Mouse (Mus musculus) heart, postnatal 4 days (tissue): ENCODE data around the gene Slc17a1. TPM values are rescaled to one million over a fixed set of nuclear protein-coding genes. Genes with fewer than 3 reads are reported as not detected.

ENCODE experiments used
- DNase-seq: peaks from one replicate; pipeline ENCODE4 v3.0.0; 2021
- total RNA-seq, 2 experiments: library from RNA; stranded (reverse); gene quantifications; 2 replicates each; pipeline ENCODE4 v1.2.3; 2021

Gene Slc17a1
- total RNA-seq, 2 experiments from 2014 or later: not detected

DNA sequence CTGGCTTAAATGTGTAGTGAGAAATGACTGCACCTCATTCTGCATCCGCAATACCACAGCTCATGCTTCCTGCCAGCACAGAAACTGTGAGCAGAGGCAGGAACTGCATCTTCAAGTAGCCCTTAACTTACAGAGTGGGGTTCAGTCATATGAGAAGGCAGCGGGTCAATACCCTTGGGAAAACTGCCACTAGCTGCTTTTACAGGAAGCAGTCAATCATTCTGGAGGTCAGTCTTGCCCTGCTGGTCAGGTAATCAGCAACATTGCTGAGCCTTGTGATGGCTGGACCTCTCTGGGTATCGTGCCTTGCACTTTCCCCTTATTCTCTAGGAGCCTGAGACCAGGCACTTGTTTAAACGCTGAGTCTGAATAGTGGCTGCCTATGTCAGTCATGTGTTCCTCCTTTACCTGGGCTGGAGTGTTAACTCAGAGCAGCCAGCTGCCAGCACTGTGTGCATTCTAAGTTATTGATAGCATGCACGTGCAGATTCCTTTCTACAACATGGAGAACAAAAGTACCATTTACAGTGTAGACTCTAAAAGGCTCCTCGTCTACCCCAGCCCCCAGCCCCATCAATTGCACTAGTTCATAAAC is 21.6 kb downstream of the Slc17a1 start:
- DNase-seq: no peak

DNA sequence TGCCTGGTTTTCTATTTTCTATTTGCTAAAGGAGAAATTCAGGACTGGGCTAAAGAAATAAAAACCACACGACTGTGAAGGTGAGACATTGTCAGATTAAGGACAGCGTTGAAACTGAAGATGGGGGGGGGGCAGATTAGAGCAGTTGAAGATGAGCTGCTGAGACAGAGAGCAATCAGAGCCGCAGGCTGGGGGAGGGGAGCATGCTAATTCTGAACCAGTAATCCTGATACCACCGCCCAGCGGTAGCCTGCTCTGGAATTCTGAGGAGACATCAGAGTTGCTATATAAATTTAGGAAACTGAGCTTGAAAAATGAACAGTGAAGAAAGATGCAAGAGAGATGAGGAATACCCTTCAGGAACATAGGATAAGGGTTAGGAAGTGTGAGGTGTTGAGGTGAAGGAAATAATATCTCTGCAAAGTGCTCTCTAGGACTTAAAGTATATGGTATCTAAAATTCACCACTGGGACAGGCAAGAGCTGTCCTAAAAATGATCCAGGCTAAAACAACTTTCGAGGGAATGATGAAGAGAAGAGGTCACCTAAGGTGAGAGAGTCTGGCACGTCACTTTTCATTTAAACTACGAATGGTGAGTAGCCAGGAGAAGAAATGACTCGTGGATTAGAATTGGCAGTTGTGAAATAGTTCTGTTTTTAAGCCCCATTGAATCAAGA is 25.2 kb downstream of the Slc17a1 start:
- no peak for DNase-seq

DNA sequence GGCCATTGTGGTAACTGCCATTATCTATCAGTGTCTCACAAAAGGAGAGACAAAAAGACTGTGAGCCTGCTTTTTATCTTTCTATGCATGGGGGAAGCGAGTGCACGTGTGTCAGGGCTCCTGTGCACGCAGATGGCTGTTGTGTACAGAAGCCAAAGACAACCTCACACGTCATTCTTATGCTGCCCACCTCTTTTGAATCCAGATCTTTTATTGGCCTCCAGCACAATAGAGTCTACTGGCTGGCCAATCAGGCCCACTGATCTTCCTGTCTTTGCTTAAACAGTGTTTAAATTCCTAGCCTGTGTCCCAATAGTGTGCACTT is 25.7 kb downstream of the Slc17a1 start:
- DNase-seq: no peak

DNA sequence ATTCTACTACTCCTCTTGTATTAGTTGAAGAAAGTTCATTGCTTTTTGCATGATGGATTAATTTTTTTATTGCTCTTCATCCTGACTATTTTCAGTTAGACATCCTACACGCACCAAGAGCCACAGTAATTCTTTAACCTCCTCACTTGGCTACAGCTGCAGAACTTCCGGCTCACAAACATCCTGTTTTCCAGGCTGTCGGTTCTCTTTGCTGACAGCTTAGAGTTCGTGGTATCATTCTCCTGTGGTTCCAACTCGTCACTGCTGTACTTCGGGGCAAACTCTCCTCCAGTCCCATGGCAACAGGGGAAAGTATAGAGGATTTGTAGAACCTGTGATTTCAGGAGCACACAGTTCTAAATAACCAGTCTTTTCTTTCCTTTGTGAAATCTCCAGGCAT is 30.7 kb downstream of the Slc17a1 start:
- DNase-seq: no peak

DNA sequence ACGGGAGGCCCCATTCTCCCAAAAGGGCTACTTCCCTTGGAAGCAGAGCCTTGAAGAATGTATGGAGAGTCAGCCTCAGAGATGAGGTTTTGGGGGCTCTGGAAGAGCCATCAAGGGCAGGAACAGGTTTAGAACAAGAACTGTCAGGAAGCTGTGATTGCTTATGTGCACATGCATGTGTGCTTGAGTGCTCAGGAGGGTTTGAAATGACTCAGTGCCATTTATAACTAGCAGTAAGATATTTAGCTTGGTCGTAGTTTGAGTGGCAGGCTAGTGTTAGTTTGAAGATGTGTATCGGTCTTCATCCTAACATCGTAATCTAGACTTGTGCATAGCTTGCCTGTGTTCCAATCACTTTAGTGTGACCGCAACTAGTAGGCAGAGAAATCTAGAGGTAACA is 39.4 kb downstream of the Slc17a1 start:
- no peak for DNase-seq

DNA sequence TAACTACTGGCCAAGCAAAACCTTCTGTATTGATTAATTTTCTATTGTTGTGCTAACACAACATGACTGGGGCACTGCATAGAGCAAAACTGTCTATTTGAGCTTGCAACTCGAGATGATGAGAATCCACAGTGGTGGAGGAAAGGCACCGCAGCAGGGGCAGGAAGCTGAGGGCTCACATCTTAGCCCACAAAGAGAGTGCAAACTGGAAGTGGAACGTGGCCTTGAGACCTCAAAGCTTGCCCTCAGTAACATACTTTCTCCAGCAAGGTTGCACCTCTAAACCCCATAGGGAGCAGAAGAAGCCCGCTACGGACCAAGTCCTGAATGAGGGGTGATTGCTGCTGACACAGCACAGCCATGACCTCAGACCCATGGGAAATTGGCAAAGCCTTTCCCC is 42.6 kb downstream of the Slc17a1 start:
- DNase-seq: no peak

DNA sequence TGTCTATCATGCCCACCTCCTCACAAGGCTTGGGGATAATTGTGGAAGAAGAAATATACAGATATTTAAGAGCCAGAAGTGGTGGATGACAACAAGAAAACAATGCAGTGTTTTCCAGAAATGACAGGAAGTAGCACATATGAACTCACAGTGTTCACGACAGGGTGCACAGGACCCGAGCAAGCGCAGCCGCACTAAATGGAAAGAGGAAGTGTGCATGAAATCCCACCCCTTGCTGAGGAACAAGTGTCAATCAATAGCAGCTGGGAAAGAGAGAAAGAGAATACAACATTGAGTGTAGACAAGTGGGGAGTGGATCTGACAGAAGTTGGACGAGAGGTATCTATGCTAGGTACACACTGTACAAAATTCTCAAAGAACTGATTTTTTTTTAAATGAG is 43.8 kb downstream of the Slc17a1 start:
- DNase-seq: no peak

DNA sequence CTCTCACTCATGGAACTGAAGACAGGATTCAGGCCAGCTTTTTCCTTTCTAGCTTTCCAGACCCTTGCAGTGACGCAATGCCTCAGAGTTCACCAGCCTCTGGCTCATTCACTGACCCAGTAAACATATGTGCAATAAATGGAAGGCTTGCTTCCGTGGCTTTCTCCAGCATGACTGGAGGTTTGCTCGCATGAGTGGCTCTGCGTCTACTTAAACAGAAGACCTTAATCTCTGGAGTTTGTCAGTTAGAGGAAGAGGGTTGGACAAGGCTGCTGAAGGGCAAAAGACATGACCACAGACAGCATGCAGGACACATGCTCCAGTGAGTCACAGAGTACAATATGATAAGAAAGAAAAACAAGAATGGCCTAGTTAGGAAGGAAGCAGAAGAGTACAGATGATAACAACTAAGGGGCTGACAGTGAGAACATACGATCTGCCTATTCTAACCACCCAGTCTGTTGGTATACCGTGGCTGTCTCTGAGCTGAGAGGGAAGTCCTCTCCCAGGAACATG is 46.3 kb downstream of the Slc17a1 start:
- no peak for DNase-seq

DNA sequence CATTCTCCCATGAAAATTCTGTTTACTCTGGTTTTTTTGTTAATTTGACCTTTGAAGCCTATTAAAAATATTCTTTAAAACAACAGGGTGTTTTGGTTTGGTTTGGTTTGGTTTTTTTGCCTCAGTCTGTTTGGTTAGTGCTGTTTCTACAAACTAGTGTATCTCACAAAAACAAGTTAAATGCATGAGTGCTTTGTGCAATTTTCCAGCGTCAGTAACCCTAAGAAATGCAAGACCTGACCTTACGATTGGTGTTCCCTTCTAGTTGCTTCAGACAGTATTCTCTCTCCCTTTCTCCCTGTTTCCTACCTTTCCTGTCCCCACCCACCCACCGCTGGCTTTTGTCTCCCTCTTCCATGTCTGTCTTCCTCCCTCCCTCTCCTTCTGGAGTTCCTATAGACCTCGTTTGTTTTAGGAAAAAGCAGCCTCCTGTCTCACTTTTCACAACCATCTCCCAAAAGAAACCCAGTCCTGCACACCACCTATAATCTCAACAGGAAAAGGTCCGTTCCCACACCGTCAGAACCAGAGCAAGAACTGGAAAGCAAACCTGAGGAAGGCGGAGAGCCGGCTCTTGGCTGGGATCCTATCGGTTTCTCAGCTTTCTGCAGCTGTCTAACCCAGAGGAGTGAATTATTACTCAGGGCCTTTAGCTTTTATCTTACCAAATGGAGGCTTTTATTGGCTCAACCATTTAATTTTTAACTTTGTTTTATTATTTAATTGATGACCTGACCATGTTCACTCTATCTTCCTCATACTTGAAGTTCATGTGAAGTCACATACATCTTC is 47.0 kb downstream of the Slc17a1 start, which contains the start of gene Slc17a4:
Slc17a4 (minus strand) TSS at position 634 of the 792 bp plus-strand sequence.
- DNase-seq: no peak

DNA sequence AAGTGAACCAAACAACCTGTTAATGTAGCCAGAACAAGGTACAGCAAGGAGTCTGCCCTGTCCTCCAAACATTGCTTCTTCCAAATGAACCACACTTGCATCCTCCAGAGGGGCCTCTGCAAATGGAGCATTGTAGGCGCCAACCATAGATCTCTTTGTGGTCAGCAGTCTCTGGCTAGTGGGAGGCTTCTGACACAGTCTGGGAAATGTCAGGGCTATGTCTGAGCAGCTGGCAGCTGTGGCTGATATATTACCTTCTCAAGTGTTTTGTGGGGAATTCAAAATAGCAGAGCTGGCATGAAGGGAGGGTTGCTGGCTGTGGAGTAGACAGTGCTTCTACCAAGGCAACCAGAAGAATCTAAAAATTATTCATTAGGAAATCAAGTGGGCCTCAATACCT is 48.6 kb downstream of the Slc17a1 start:
- no peak for DNase-seq

DNA sequence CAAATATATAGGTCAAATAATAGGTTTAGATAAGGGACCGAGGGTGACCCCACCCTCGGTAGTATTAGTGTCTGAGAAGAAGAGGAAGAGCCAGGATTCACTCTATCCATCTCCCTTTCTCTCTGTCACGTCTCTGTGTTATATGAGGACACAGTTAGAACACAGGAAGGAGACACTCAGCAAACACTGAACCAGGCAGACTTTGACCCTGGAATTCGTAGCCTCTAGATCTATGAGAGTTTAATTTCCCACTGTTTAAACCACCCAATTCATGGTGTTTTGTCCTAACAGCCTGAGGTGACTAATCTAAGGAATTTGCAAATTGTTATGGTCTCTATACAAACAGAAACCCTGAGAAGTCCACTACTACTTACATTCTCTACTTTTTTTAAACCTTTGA is 50.1 kb downstream of the Slc17a1 start:
- DNase-seq: no peak

DNA sequence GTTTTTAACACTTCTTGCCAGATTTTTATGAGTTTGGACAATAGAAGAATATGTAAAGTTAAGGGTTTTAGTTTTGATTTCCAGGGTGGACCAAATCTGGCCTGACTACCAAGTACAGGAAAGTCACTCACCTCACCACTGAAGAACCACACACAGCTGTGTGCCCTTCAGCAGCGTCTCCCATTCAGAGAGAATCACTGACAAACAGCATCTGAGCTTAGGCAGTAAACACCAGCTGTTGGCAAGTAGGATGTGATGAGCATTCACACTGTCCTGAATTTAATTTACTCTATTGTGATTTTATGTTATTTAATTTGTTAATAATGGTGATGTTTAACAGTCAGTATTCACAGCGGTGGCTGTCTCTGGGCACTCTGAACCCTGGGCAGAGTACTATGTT is 58.2 kb downstream of the Slc17a1 start:
- DNase-seq: no peak

DNA sequence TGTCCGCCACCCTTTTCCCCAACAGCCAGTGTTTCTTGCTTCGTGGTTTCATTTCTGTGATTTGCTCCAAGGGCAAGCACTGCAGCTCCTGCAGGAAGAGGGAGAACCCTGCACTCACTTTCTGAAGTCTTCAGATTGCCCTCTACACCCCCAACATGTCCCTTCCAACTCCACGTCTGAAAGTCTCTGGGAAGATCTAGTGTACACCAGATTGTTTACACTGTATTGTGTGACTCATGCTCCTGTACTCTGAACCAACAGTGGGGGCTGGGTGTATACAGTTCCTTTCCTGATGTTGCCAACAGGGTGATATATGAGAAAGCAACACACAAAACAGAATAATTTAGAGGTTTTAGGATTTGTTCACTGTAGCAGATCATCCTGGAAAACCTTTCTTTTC is 61.1 kb downstream of the Slc17a1 start:
- no peak for DNase-seq

DNA sequence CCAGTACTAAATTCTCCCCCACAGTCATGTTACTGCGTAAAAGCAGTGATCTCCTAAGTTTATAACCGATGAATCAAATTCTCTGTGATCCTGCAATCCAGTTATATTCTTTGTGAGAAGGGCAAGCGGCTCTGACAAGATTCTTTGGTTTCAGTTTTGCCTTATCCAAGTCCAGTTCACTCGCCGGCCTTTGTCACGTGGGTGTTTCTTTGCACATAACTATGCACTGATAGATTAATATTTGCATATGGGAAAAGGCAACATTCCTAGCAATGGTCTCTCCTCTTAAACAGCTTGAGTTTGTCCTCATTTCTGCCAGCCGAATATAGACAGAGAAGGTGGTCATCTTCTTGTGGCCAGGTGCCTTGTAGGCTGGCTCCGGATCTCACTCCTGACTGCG is 62.9 kb downstream of the Slc17a1 start:
- no peak for DNase-seq

DNA sequence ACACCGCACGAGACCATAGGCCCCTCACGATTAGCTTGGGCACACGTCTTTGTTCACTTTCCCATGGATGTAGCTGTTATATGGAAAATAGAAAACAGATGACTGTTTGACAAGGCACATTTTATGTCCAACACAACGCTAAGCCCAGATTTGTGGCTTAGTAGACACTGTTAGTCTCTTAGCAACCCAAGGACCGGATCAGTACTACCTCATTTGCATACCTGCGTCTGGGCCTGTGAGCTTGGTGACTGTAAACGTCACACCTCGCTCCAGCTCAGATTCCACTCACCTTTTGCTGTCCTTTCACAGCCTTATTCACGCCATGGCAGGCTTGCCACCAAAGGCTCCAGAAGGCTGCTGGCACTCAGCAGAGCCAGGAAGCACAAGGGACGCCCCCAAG is 63.4 kb downstream of the Slc17a1 start:
- no peak for DNase-seq

DNA sequence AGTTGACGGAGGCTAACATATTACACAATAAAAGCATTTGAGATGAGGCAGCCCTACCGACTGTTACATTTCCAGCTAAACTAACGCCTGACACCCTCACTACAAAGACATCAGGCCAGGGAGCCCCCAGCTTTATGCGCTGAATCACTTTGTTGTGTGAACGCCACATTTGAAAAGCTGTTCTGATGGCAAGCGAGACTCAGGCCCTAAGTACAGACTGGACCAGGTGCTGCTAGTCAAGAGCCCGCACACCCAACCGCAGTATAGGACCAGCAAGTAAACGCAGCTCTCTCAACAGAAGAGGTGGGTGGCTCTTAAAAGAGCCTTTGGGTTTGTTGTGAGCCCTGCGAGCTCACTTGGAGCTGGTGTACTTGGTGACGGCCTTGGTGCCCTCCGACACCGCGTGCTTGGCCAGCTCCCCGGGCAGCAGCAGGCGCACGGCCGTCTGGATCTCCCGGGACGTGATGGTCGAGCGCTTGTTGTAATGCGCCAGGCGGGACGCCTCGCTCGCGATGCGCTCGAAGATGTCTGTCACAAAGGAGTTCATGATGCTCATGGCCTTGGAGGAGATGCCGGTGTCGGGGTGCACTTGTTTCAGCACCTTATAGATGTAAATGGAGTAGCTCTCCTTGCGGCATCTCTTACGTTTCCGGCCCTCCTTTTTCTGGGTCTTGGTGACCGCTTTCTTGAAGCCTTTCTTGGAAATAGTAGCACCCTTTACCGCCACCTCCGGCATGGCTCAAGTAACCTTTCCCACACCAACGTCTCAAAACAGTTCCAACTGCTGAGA is 66.1 kb downstream of the Slc17a1 start, which contains the start of gene Hist1h2ba:
Hist1h2ba (minus strand) TSS at position 736 of the 790 bp plus-strand sequence.
- DNase-seq: no peak

DNA sequence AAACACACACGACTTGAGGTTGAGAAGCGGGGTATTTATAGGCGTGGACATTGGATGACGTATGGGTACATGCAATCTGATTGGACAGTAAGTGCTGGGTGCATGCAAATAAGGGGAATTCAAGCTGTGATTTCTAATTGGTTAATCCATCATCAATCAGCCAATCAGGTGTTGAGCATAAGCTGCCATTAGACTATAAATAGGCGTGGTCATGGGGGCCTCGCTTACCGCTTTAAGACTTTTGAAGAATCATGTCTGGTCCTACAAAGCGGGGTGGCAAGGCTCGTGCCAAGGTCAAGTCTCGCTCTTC is 66.6 kb downstream of the Slc17a1 start, which contains the start of gene Hist1h2aa:
Hist1h2aa (plus strand) TSS at position 252 of the 310 bp plus-strand sequence.
- DNase-seq: no peak

DNA sequence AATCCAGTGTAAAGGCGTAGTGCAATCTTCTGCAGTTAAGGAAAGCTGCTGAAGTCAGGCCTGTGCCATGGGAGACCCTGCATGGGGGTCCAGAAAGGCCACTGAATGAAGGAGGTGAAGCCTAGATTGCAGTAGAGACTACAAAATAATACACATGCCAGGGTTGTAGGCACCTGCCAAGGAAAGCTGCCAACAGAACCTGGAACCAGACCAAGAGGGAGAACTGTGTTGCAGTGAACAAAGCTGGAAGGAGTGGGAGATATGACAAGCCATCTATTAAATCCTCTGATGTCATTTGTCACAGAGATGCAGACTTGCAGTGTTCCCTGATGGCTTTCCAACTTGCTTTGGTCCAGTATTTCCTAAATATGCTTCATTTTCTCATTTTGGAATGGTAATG is 71.1 kb downstream of the Slc17a1 start:
- DNase-seq: peak; percentile 59

DNA sequence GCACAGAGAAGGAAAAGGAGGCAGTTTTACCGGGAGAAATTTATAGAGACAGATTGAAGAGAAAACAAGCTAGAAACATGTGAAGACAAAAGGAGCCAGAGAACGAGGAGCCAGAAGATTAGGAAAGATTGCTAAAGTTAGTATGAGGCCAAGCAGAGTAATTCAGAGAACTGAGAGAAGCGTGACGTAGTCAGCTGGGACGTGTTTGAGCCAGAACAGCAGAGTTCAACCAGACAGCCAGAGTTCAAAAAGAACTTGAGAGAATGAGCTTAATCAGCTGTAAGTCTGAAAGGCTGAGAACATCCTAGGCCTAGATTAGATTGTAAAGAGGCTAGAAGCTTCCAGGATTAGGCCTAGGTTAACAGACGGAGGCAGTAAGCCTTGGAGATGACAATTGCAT is 72.7 kb downstream of the Slc17a1 start:
- DNase-seq: no peak

DNA sequence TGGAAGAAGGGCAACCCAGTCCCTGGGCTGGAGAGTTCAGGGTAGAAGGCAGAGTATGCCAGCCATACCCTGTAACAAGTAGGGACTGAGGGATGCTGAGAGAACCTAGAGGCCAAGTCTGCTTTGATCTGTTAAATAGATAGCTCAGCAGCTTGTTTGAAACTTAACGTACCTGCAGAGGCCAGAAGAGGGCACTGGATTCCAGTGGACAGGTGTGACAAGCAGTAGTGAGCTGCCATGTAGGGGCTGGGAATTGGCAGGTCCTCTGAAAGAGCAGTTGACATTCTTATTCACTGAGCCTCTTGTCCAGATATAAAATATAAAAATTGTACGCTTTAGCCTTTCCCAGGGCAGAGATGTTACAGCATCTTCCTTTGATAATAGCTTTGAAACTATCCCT is 75.3 kb downstream of the Slc17a1 start:
- no peak for DNase-seq
